Mouse (Mus musculus) hindbrain, embryonic 13.5 days (tissue): ENCODE data around the gene Uqcr11. TPM values are rescaled to one million over a fixed set of nuclear protein-coding genes. Genes with fewer than 3 reads are reported as not detected.

ENCODE experiments used
- ATAC-seq: fragments of 200-750 bp; cut with Nextera tagmentation; 2 replicates; pipeline ENCODE4 v1.8.0; 2017; ENCODE audit warnings: moderate TSS enrichment; ENCODE audit not compliant: low FRiP score
- H3K27ac ChIP-seq: fragments of 300-500 bp; sonication (generic); 2 replicates; pipeline ENCODE4 v1.5.1; 2015; ENCODE audit warnings: inconsistent platforms, mild to moderate bottlenecking, moderate library complexity
- H3K27me3 ChIP-seq: fragments of 300-500 bp; sonication (generic); 2 replicates; pipeline ENCODE4 v1.6.1; 2015; ENCODE audit warnings: mild to moderate bottlenecking, inconsistent platforms
- H3K36me3 ChIP-seq: fragments of 300-500 bp; sonication (generic); 2 replicates; pipeline ENCODE4 v1.6.1; 2015; ENCODE audit warnings: mild to moderate bottlenecking, inconsistent platforms
- H3K4me1 ChIP-seq: fragments of 300-500 bp; sonication (generic); replicated peaks from 2 replicates; pipeline ENCODE4 v1.6.1; 2015; ENCODE audit warnings: inconsistent platforms
- H3K4me2 ChIP-seq: fragments of 300-500 bp; sonication (generic); 2 replicates; pipeline ENCODE4 v1.6.1; 2015; ENCODE audit warnings: inconsistent platforms, mild to moderate bottlenecking, moderate library complexity
- H3K4me3 ChIP-seq: fragments of 300-500 bp; sonication (generic); 2 replicates; pipeline ENCODE4 v1.5.1; 2015; ENCODE audit warnings: mild to moderate bottlenecking, inconsistent platforms
- H3K9ac ChIP-seq: fragments of 300-500 bp; sonication (generic); 2 replicates; pipeline ENCODE4 v1.6.1; 2015; ENCODE audit warnings: mild to moderate bottlenecking, inconsistent platforms
- H3K9me3 ChIP-seq: fragments of 300-500 bp; sonication (generic); 2 replicates; pipeline ENCODE4 v1.6.1; 2016; ENCODE audit warnings: inconsistent platforms
- WGBS: fragments of 180-500 bp; shearing (Covaris S2); methylation state at CpG from one replicate; pipeline ENCODE4 v1.1.7; 2015; 5-methylcytosine and 5-hydroxymethylcytosine counted together
- polyA plus RNA-seq: library from polyadenylated mRNA; unstranded; fragments of >200 nt; fragmentation: Nextera tagmentation; extraction: Ambion mirVana; gene quantifications from 2 replicates; pipeline ENCODE4 v1.2.1, GENCODE M21; 2015

The Uqcr11 gene
- polyA plus RNA-seq, 1 experiment from 2014 or later, result 575 TPM

- no peaks in the 10 kb centered on the region for H3K9me3 ChIP-seq
- no peak overlapping the region for H3K27ac ChIP-seq
- peak overlapping the region; percentile 100 for H3K9ac ChIP-seq
- peak overlapping the region; percentile 100 for H3K4me2 ChIP-seq
- H3K4me1 ChIP-seq, result peaks cover 47% of the 10 kb centered on the region
- H3K4me3 ChIP-seq, result peak overlapping the region; percentile 98
- 87% methylated on average over 7 of the region's 7 CpGs for WGBS
- H3K27me3 ChIP-seq, result no peaks in the 10 kb centered on the region
- H3K36me3 ChIP-seq, result peaks cover 56% of the 10 kb centered on the region
- ATAC-seq, result no peak
Observed at GRCm38 (mm10) chr10:80382641-80383365, 23.8 kb downstream of the Uqcr11 start.

- WGBS, result 51% methylated on average over 10 of the region's 10 CpGs
- Histone ChIP-seq H3K4me2 (no peak overlapping the region), H3K27me3 (0 out of 2 replicates have a peak, but pooled peaks cover 2% of the 10 kb centered on the region), H3K36me3 (peaks cover 34% of the 10 kb centered on the region), H3K9me3 (no peaks in the 10 kb centered on the region), H3K4me1 (peaks cover 19% of the 10 kb centered on the region), H3K27ac (no peak overlapping the region), H3K4me3 (no peak overlapping the region), H3K9ac (no peak overlapping the region)
- no peak for ATAC-seq
Observed at GRCm38 (mm10) chr10:80377716-80378115, 28.9 kb downstream of the Uqcr11 start.

GRCm38 (mm10) chr10:80376160-80376559 is 30.5 kb downstream of the Uqcr11 start:
- no peak overlapping the region for H3K4me3 ChIP-seq
- H3K9me3 ChIP-seq, result no peaks in the 10 kb centered on the region
- H3K27me3 ChIP-seq, result 0 out of 2 replicates have a peak, but pooled peaks cover 9% of the 10 kb centered on the region
- no peak overlapping the region for H3K4me2 ChIP-seq
- no peak overlapping the region for H3K27ac ChIP-seq
- no peak for ATAC-seq
- H3K36me3 ChIP-seq, result peaks cover 19% of the 10 kb centered on the region
- 3% methylated on average over 7 of the region's 7 CpGs for WGBS
- H3K9ac ChIP-seq, result no peak overlapping the region
- H3K4me1 ChIP-seq, result peaks cover 15% of the 10 kb centered on the region

GRCm38 (mm10) chr10:80374063-80374462 is 32.6 kb downstream of the Uqcr11 start:
- Histone ChIP-seq H3K9me3 (no peaks in the 10 kb centered on the region), H3K9ac (no peak overlapping the region), H3K27me3 (peaks cover 13% of the 10 kb centered on the region; the same call in 1 of the 2 replicates), H3K4me1 (peaks cover 10% of the 10 kb centered on the region), H3K4me3 (no peak overlapping the region), H3K27ac (no peak overlapping the region), H3K36me3 (no peaks in the 10 kb centered on the region; the same call in 1 of the 2 replicates), H3K4me2 (no peak overlapping the region)
- ATAC-seq, result no peak
- WGBS, result 24% methylated on average over 6 of the region's 6 CpGs

- Histone ChIP-seq H3K27ac (no peak overlapping the region), H3K36me3 (no peaks in the 10 kb centered on the region), H3K4me3 (no peak overlapping the region), H3K4me2 (no peak overlapping the region), H3K4me1 (peaks cover 10% of the 10 kb centered on the region), H3K27me3 (peaks cover 16% of the 10 kb centered on the region), H3K9ac (0 out of 2 replicates have a peak overlapping the region, but pooled peaks have one; percentile 35), H3K9me3 (no peaks in the 10 kb centered on the region)
- no peak for ATAC-seq
- WGBS, result 79% methylated on average over 6 of the region's 6 CpGs
Observed at GRCm38 (mm10) chr10:80372706-80373105, 33.9 kb downstream of the Uqcr11 start.

GRCm38 (mm10) chr10:80371983-80372382 is 34.6 kb downstream of the Uqcr11 start:
- Histone ChIP-seq H3K9me3 (no peaks in the 10 kb centered on the region), H3K4me2 (peak overlapping the region; percentile 38), H3K4me1 (peaks cover 10% of the 10 kb centered on the region), H3K9ac (peak overlapping the region; percentile 46), H3K27me3 (peaks cover 23% of the 10 kb centered on the region), H3K27ac (peak overlapping the region; percentile 23; the same call in 1 of the 2 replicates), H3K36me3 (no peaks in the 10 kb centered on the region), H3K4me3 (peak overlapping the region; percentile 20; the same call in 1 of the 2 replicates)
- no peak for ATAC-seq
- 49% methylated on average over 9 of the region's 9 CpGs for WGBS

GRCm38 (mm10) chr10:80371411-80371966 is 35.1 kb downstream of the Uqcr11 start:
- no peaks in the 10 kb centered on the region for H3K36me3 ChIP-seq
- ATAC-seq, result peak; percentile 74
- 2% methylated on average over 12 of the region's 12 CpGs for WGBS
- no peaks in the 10 kb centered on the region for H3K9me3 ChIP-seq
- H3K9ac ChIP-seq, result peak overlapping the region; percentile 46
- H3K4me1 ChIP-seq, result peaks cover 10% of the 10 kb centered on the region
- H3K27me3 ChIP-seq, result peaks cover 28% of the 10 kb centered on the region
- peak overlapping the region; percentile 38 for H3K4me2 ChIP-seq
- peak overlapping the region; percentile 23; the same call in 1 of the 2 replicates for H3K27ac ChIP-seq
- peak overlapping the region; percentile 20 for H3K4me3 ChIP-seq

GRCm38 (mm10) chr10:80369995-80370747 is 36.5 kb downstream of the Uqcr11 start:
- Histone ChIP-seq H3K9ac (no peak overlapping the region), H3K27me3 (peaks cover 39% of the 10 kb centered on the region), H3K4me2 (no peak overlapping the region), H3K36me3 (no peaks in the 10 kb centered on the region), H3K4me3 (no peak overlapping the region), H3K4me1 (peaks cover 10% of the 10 kb centered on the region), H3K9me3 (no peaks in the 10 kb centered on the region), H3K27ac (no peak overlapping the region)
- ATAC-seq, result no peak
- WGBS, result 82% methylated on average over 21 of the region's 21 CpGs

- H3K9ac ChIP-seq, result no peak overlapping the region
- ATAC-seq, result no peak
- peaks cover 18% of the 10 kb centered on the region for H3K4me1 ChIP-seq
- H3K4me2 ChIP-seq, result no peak overlapping the region
- H3K27ac ChIP-seq, result no peak overlapping the region
- no peaks in the 10 kb centered on the region for H3K36me3 ChIP-seq
- H3K4me3 ChIP-seq, result no peak overlapping the region
- H3K9me3 ChIP-seq, result no peaks in the 10 kb centered on the region
- WGBS, result 93% methylated on average over 6 of the region's 6 CpGs
- peaks cover 53% of the 10 kb centered on the region for H3K27me3 ChIP-seq
Observed at GRCm38 (mm10) chr10:80368392-80368791, 38.2 kb downstream of the Uqcr11 start.

GRCm38 (mm10) chr10:80367954-80368353 is 38.7 kb downstream of the Uqcr11 start:
- Histone ChIP-seq H3K9me3 (no peaks in the 10 kb centered on the region), H3K9ac (no peak overlapping the region), H3K27me3 (peaks cover 54% of the 10 kb centered on the region), H3K4me1 (peaks cover 18% of the 10 kb centered on the region), H3K36me3 (no peaks in the 10 kb centered on the region), H3K27ac (no peak overlapping the region), H3K4me3 (no peak overlapping the region), H3K4me2 (no peak overlapping the region)
- 64% methylated on average over 5 of the region's 5 CpGs for WGBS
- no peak for ATAC-seq

GRCm38 (mm10) chr10:80365736-80366135 is 40.9 kb downstream of the Uqcr11 start:
- Histone ChIP-seq H3K4me2 (no peak overlapping the region), H3K27ac (no peak overlapping the region), H3K27me3 (peaks cover 57% of the 10 kb centered on the region), H3K36me3 (no peaks in the 10 kb centered on the region), H3K4me3 (no peak overlapping the region), H3K9me3 (no peaks in the 10 kb centered on the region), H3K9ac (no peak overlapping the region), H3K4me1 (peaks cover 8% of the 10 kb centered on the region)
- 68% methylated on average over 6 of the region's 6 CpGs for WGBS
- ATAC-seq, result no peak

GRCm38 (mm10) chr10:80363734-80364133 is 42.9 kb downstream of the Uqcr11 start:
- H3K9ac ChIP-seq, result 0 out of 2 replicates have a peak overlapping the region, but pooled peaks have one; percentile 2
- H3K9me3 ChIP-seq, result no peaks in the 10 kb centered on the region
- H3K27me3 ChIP-seq, result peaks cover 74% of the 10 kb centered on the region
- peaks cover 8% of the 10 kb centered on the region for H3K4me1 ChIP-seq
- no peak overlapping the region for H3K4me2 ChIP-seq
- ATAC-seq, result no peak
- H3K4me3 ChIP-seq, result no peak overlapping the region
- H3K36me3 ChIP-seq, result no peaks in the 10 kb centered on the region
- H3K27ac ChIP-seq, result no peak overlapping the region
- 41% methylated on average over 6 of the region's 6 CpGs for WGBS
